ENCODE assay signal across 15 mouse cellular contexts in the genomic region with DNA sequence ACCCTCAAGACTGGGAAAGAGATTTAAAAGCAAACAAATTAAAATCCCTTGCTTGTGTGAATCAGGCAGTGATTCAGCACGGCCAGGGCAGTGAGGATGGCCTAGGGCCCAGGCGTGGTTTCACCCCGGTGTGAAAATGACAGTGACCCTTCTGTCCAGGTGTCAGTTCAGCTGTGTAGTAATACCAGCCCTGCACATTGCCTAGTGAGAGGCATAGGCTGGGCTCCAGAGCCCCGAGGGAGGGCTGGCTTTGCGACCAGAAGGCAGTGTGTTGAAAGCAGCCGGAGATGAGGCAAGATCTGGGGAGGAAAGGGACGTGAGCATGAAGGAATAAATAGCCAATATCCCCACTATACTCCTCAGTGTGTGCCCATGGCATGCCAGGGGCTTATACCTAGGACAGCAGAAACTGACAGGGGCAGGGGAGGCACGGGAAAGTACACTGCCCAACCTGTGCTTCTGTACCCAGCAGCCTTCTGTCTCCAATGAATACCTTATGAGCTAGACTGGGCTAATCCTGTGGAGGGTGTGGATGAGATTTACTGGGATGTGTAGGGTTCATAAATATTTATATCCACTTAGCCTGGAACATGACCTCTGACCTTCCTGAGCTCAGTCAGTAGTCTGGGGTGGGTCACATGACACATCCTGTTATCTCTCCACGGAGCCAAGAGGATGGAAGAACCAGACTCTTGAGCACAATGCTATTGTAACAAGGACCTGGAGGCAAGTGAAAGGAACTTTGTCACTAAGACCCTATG. TPM values are rescaled to one million over a fixed set of nuclear protein-coding genes. Genes with fewer than 3 reads are reported as not detected.
DNase-seq lines count a peak whose midpoint lies in the region; ATAC-seq and TF ChIP-seq lines count a peak whose summit lies in the region.
"Had no signal": no experiment of that assay in that cellular context is flagged by ENCODE, and none has a peak within 500 bp of the region (broad histone marks: within the 10 kb centered on the region; RNA-seq: fewer than 3 reads in every experiment).

No protein-coding gene starts in this region.

- peak; percentile 66 for DNase-seq in embryo, embryonic 10 days (ENCODE audit: low spot score)
- DNase-seq in embryo, embryonic 9.5 days (ENCODE audit: extremely low spot score), result no peak
- DNase-seq in retina, adult 2 months (ENCODE audit: low read depth, low spot score), result peak; percentile 40
- DNase-seq in retina, embryonic 14.5 days (ENCODE audit: low spot score), result no peak
- DNase-seq in lung, postnatal 0 days (ENCODE audit: low spot score), result peak; percentile 52
- DNase-seq in gastrocnemius, adult 18-20 months (ENCODE audit: low spot score), result no peak
- DNase-seq: cerebellum, adult 9-11 months; gastrocnemius, postnatal 25 days; heart, postnatal 4 days; kidney, postnatal 10 days had no signal

- H3K9ac ChIP-seq in lung, postnatal 0 days (replicated peaks; ENCODE audit: low read depth), result no peak overlapping the region
- H3K9ac ChIP-seq: liver, embryonic 14.5 days had no signal

- no peak overlapping the region for H3K4me2 ChIP-seq in lung, postnatal 0 days (replicated peaks; ENCODE audit: low read depth, low read length)

- no peaks in the 10 kb centered on the region for H3K36me3 ChIP-seq in lung, postnatal 0 days (ENCODE audit: insufficient read depth, low read length)

- H3K4me1 ChIP-seq in lung, postnatal 0 days (ENCODE audit: insufficient read depth, low read depth, low read length), result no peaks in the 10 kb centered on the region

- H3K4me3 ChIP-seq in lung, postnatal 0 days (ENCODE audit: low read depth, low read length), result no peak overlapping the region

- 46% methylated on average over 9 of the region's 9 CpGs for WGBS in lung, postnatal 0 days

- peak; percentile 82 for ATAC-seq in lung, postnatal 0 days
- ATAC-seq in erythroblast, adult 5-6 weeks (replicated peaks; ENCODE audit: low FRiP score, poor library complexity, severe bottlenecking), result no peak
- ATAC-seq in activated CD4-positive, CD25-positive, alpha-beta regulatory T cell, adult 4 months, result no peak
- ATAC-seq: forebrain, embryonic 14.5 days had no signal

- peak; percentile 80 for TF ChIP-seq EP300 in lung, postnatal 0 days (IDR thresholded peaks at IDR 0.05)

- no peak overlapping the region for H3K27ac ChIP-seq in lung, postnatal 0 days (ENCODE audit: low read length)
- H3K27ac ChIP-seq: liver, embryonic 14.5 days had no signal

- no peaks in the 10 kb centered on the region for H3K27me3 ChIP-seq in lung, postnatal 0 days (replicated peaks; ENCODE audit: insufficient read depth, low read length)
- H3K27me3 ChIP-seq: CH12.LX had no signal

- TF ChIP-seq CTCF in lung, postnatal 0 days (IDR thresholded peaks at IDR 0.05), result no peak

- H3K9me3 ChIP-seq in lung, postnatal 0 days (ENCODE audit: low read length), result no peaks in the 10 kb centered on the region

RNA-seq across cellular contexts. Expression of a gene that starts 25.9 kb away (rescaled TPM):
- polyA plus RNA-seq in lung, postnatal 0 days (2015; fragmentation: Nextera tagmentation; extraction: Ambion mirVana), result 18.6 and 22.4 TPM in 2 replicates
- 100 to 1,000 TPM; 107 to 124 TPM for total RNA-seq in gastrocnemius, adult 18-20 months (2021)
- 118 and 132 TPM in 2 replicates for total RNA-seq in erythroblast, adult 5-6 weeks (2015; ENCODE audit: low replicate concordance)
- 65.5 and 104 TPM in 2 replicates for total RNA-seq in erythroblast, adult 5-6 weeks (2017; ENCODE audit: low replicate concordance)
- 10 to 100 TPM in 1 of 2 experiments, 1 to 10 TPM in 1; 6.7 to 10.2 TPM for polyA plus RNA-seq in activated CD4-positive, CD25-positive, alpha-beta regulatory T cell, adult 4 months (2017; shearing (Covaris generic))

Comparison
In these comparisons a context has a peak if more than half of its experiments do, and no peak if none do; other contexts are left out.
1. DNase-seq: peak in embryo, embryonic 10 days (single experiment), retina, adult 2 months (single experiment) and lung, postnatal 0 days (single experiment); none in embryo, embryonic 9.5 days (single experiment), retina, embryonic 14.5 days (single experiment) and gastrocnemius, adult 18-20 months (single experiment).